Mouse (Mus musculus) adrenal gland, postnatal 14 days (tissue): ENCODE data around the gene 2410137M14Rik. TPM values are rescaled to one million over a fixed set of nuclear protein-coding genes. Genes with fewer than 3 reads are reported as not detected.

Experiments used
- DNase-seq: peaks from one replicate; pipeline ENCODE4 v3.0.0; 2021; ENCODE audit warnings: mixed read lengths
- total RNA-seq: library from RNA; stranded (reverse); gene quantifications from 2 replicates; pipeline ENCODE4 v1.2.3, GENCODE M21; 2021

2410137M14Rik gene
- total RNA-seq, 1 experiment from 2014 or later, result not detected

GRCm38 (mm10) chr17:36948286-36948685, 32.8 kb downstream of the 2410137M14Rik start:
- DNase-seq, result no peak

GRCm38 (mm10) chr17:36947051-36947819, 33.8 kb downstream of the 2410137M14Rik start:
- DNase-seq, result peak; percentile 75

- no peak for DNase-seq
These were observed 36.8 kb downstream of the 2410137M14Rik start for GRCm38 (mm10) chr17:36944121-36944775.

GRCm38 (mm10) chr17:36943691-36944090, 37.3 kb downstream of the 2410137M14Rik start:
- no peak for DNase-seq

- DNase-seq, result no peak
These were observed 38.1 kb downstream of the 2410137M14Rik start, which contains the start of gene Rnf39 for GRCm38 (mm10) chr17:36942791-36943471. TSS of gene Rnf39 (plus strand) at chr17:36942918.

- peak; percentile 47 for DNase-seq
These were observed 38.6 kb downstream of the 2410137M14Rik start for GRCm38 (mm10) chr17:36942391-36942790.

GRCm38 (mm10) chr17:36938056-36938455, 43.0 kb downstream of the 2410137M14Rik start:
- DNase-seq, result peak; percentile 79

- DNase-seq, result peak; percentile 62
These were observed 49.2 kb downstream of the 2410137M14Rik start for GRCm38 (mm10) chr17:36931806-36932205.

GRCm38 (mm10) chr17:36931130-36931529, 49.9 kb downstream of the 2410137M14Rik start:
- DNase-seq, result no peak

GRCm38 (mm10) chr17:36930233-36930632, 50.8 kb downstream of the 2410137M14Rik start:
- DNase-seq, result no peak

GRCm38 (mm10) chr17:36929236-36929932, 51.7 kb downstream of the 2410137M14Rik start:
- DNase-seq, result no peak

Other genes with a start within 250 kb of the 2410137M14Rik start
- not detected in 2 replicates for gene H2-M10.5, start 208.3 kb downstream of the 2410137M14Rik start, total RNA-seq
- gene H2-M10.6, start 169.1 kb downstream of the 2410137M14Rik start, total RNA-seq, result not detected in 2 replicates
- 45.3 and 55.8 TPM in 2 replicates for gene Trim26, start 144.1 kb downstream of the 2410137M14Rik start, total RNA-seq
- gene Trim15, start 114.0 kb downstream of the 2410137M14Rik start, total RNA-seq, result not detected in 2 replicates
- gene Trim10, start 111.7 kb downstream of the 2410137M14Rik start, total RNA-seq, result 1.3 and 6.7 TPM in 2 replicates
- not detected in 2 replicates for gene Trim40, start 91.1 kb downstream of the 2410137M14Rik start, total RNA-seq
- not detected in 2 replicates for gene Trim31, start 83.1 kb downstream of the 2410137M14Rik start, total RNA-seq
- 0.45 and 1.1 TPM in 2 replicates for gene Rnf39, start 38.3 kb downstream of the 2410137M14Rik start, total RNA-seq
- gene Ppp1r11, start 29.5 kb downstream of the 2410137M14Rik start, total RNA-seq, result 77.1 and 81.0 TPM in 2 replicates
- gene Znrd1, start 22.7 kb downstream of the 2410137M14Rik start, total RNA-seq, result 36.5 and 39.8 TPM in 2 replicates
- gene Znrd1as, start 22.6 kb downstream of the 2410137M14Rik start, total RNA-seq, result 10.6 and 10.9 TPM in 2 replicates
- 0.34 TPM in 1 of 2 replicates, not detected in the other for gene H2-M5, start 8.3 kb upstream of the 2410137M14Rik start, total RNA-seq
- 4.1 and 4.5 TPM in 2 replicates for gene Zfp57, start 19.9 kb upstream of the 2410137M14Rik start, total RNA-seq
- not detected in 2 replicates for gene Mog, start 42.2 kb upstream of the 2410137M14Rik start, total RNA-seq
- gene Gabbr1, start 64.7 kb upstream of the 2410137M14Rik start, total RNA-seq, result 24.2 and 32.7 TPM in 2 replicates
- not detected in 2 replicates for gene Olfr90, start 107.3 kb upstream of the 2410137M14Rik start, total RNA-seq
- gene Olfr91, start 117.0 kb upstream of the 2410137M14Rik start, total RNA-seq, result not detected in 2 replicates
- not detected in 2 replicates for gene Olfr92, start 138.9 kb upstream of the 2410137M14Rik start, total RNA-seq
- not detected in 2 replicates for gene Olfr93, start 180.3 kb upstream of the 2410137M14Rik start, total RNA-seq
- 3.4 TPM in 1 of 2 replicates, not detected in the other for gene Ubd, start 212.7 kb upstream of the 2410137M14Rik start, total RNA-seq
- gene Olfr94, start 219.8 kb upstream of the 2410137M14Rik start, total RNA-seq, result not detected in 2 replicates
- gene Olfr95, start 231.9 kb upstream of the 2410137M14Rik start, total RNA-seq, result not detected in 2 replicates
- not detected in 2 replicates for gene Olfr96, start 238.9 kb upstream of the 2410137M14Rik start, total RNA-seq